Mouse (Mus musculus) CH12.LX (cell line): ENCODE data around the gene Chst11. TPM values are rescaled to one million over a fixed set of nuclear protein-coding genes. Genes with fewer than 3 reads are reported as not detected.

Experiments used
- DNase-seq: peaks from one replicate; pipeline ENCODE4 v3.0.0-alpha.2; 2013; ENCODE audit errors: extremely low read depth
- H3K27ac ChIP-seq: 2 replicates; pipeline ENCODE4 v1.5.1; 2012; ENCODE audit warnings: low read depth, mild to moderate bottlenecking, control low read depth, moderate library complexity; ENCODE audit not compliant: insufficient read depth
- H3K27me3 ChIP-seq: replicated peaks from 2 replicates; pipeline ENCODE3; 2012; ENCODE audit warnings: inconsistent platforms
- H3K36me3 ChIP-seq, 2 experiments: replicated peaks in 1 of 2; 2 replicates each; pipeline versions ENCODE3 to v1.6.1; 2012; ENCODE audit warnings: inconsistent platforms in 1 of 2, low read length in 1 of 2, mild to moderate bottlenecking in 1 of 2, mixed read lengths in 1 of 2, moderate library complexity in 1 of 2; ENCODE audit not compliant: control insufficient read depth in 1 of 2, insufficient read depth in 1 of 2
- H3K4me1 ChIP-seq, 2 experiments: 2 replicates each; pipeline ENCODE4 v1.6.1; 2012; ENCODE audit warnings: inconsistent platforms in 1 of 2, moderate library complexity in 1 of 2; ENCODE audit not compliant: insufficient read depth in 2 of 2, control insufficient read depth in 1 of 2
- H3K4me2 ChIP-seq: 2 replicates; pipeline ENCODE4 v1.6.1; 2012; ENCODE audit warnings: low read depth, mild to moderate bottlenecking, control low read depth; ENCODE audit not compliant: poor library complexity, insufficient read depth, severe bottlenecking
- H3K4me3 ChIP-seq, 3 experiments: fragments of 150-350 bp in 1 of 3; sonication (generic) in 1 of 3; replicated peaks in 1 of 3; 2 replicates each; pipeline versions ENCODE3 to v1.5.1; 2011 to 2012; ENCODE audit warnings: low read depth in 2 of 3, low read length in 2 of 3, mild to moderate bottlenecking in 2 of 3, moderate library complexity in 2 of 3, control low read depth in 1 of 3, improper control_type of control experiment in 1 of 3, inconsistent platforms in 1 of 3, mixed read lengths in 1 of 3; ENCODE audit not compliant: poor library complexity in 1 of 3
- H3K79me2 ChIP-seq: replicated peaks from 2 replicates; pipeline ENCODE4 v1.6.1; 2012; ENCODE audit warnings: mild to moderate bottlenecking, moderate library complexity; ENCODE audit not compliant: control insufficient read depth, poor library complexity, insufficient read depth, severe bottlenecking; ENCODE audit errors: extremely low read depth
- H3K9ac ChIP-seq: 2 replicates; pipeline ENCODE4 v1.6.1; 2012; ENCODE audit warnings: low read depth, mild to moderate bottlenecking, control low read depth, moderate library complexity; ENCODE audit not compliant: insufficient read depth
- H3K9me3 ChIP-seq: replicated peaks from 2 replicates; pipeline ENCODE3; 2012; ENCODE audit warnings: low read length, inconsistent platforms, mixed read lengths
- BHLHE40 ChIP-seq: IDR thresholded peaks from 2 replicates; pipeline ENCODE4 v1.6.1; 2011; ENCODE audit warnings: mild to moderate bottlenecking, low read depth, low read length, improper control_type of control experiment
- CHD1 ChIP-seq: IDR thresholded peaks from 2 replicates; pipeline ENCODE4 v1.6.1; 2012; ENCODE audit warnings: low read depth, low read length, improper control_type of control experiment, inconsistent platforms
- CTCF ChIP-seq, 2 experiments: IDR thresholded peaks in 1 of 2; conservative IDR thresholded peaks in 1 of 2; 2 replicates each; pipeline ENCODE4 v1.5.1; 2011 to 2012; ENCODE audit warnings: low read depth in 2 of 2, low read length in 2 of 2, improper control_type of control experiment in 1 of 2, inconsistent platforms in 1 of 2, mild to moderate bottlenecking in 1 of 2, moderate library complexity in 1 of 2
- IRF4 ChIP-seq: IDR thresholded peaks from 2 replicates; pipeline ENCODE4 v1.6.1; 2014; ENCODE audit warnings: low read depth, mild to moderate bottlenecking, inconsistent platforms, low read length, improper control_type of control experiment
- JUN ChIP-seq: IDR thresholded peaks from 2 replicates; pipeline ENCODE4 v1.6.1; 2011; ENCODE audit warnings: low read depth, mild to moderate bottlenecking, low read length, improper control_type of control experiment, moderate library complexity; ENCODE audit not compliant: insufficient read depth
- JUND ChIP-seq: conservative IDR thresholded peaks from 2 replicates; pipeline ENCODE4 v1.6.1; 2011; ENCODE audit warnings: low read depth, low read length, improper control_type of control experiment
- MAX ChIP-seq: IDR thresholded peaks from 2 replicates; pipeline ENCODE4 v1.6.1; 2011; ENCODE audit warnings: low read length, improper control_type of control experiment
- MAZ ChIP-seq: IDR thresholded peaks from 2 replicates; pipeline ENCODE4 v1.6.1; 2012; ENCODE audit warnings: low read depth, mild to moderate bottlenecking, inconsistent platforms, low read length, improper control_type of control experiment, moderate library complexity
- NELFE ChIP-seq: IDR thresholded peaks from 2 replicates; pipeline ENCODE4 v1.6.1; 2011; ENCODE audit warnings: low read depth, low read length, improper control_type of control experiment
- NRF1 ChIP-seq: IDR thresholded peaks from 2 replicates; pipeline ENCODE4 v1.6.1; 2014; ENCODE audit warnings: low read depth, mild to moderate bottlenecking, inconsistent platforms, low read length, improper control_type of control experiment, moderate library complexity
- POLR2A ChIP-seq: IDR thresholded peaks from 2 replicates; pipeline ENCODE4 v1.6.1; 2011; ENCODE audit warnings: low read depth, mild to moderate bottlenecking, improper control_type of control experiment, low read length
- POLR2AphosphoS2 ChIP-seq: IDR thresholded peaks from 2 replicates; pipeline ENCODE4 v1.6.1; 2011; ENCODE audit warnings: low read depth, low read length, improper control_type of control experiment
- RAD21 ChIP-seq: IDR thresholded peaks from 2 replicates; pipeline ENCODE4 v1.6.1; 2011; ENCODE audit warnings: low read depth, mild to moderate bottlenecking, low read length, improper control_type of control experiment, moderate library complexity
- RCOR1 ChIP-seq: conservative IDR thresholded peaks from 2 replicates; pipeline ENCODE4 v1.6.1; 2012; ENCODE audit warnings: low read depth, mild to moderate bottlenecking, inconsistent platforms, low read length, improper control_type of control experiment
- SIN3A ChIP-seq: IDR thresholded peaks from 2 replicates; pipeline ENCODE4 v1.6.1; 2012; ENCODE audit warnings: low read length, improper control_type of control experiment, inconsistent platforms
- UBTF ChIP-seq: IDR thresholded peaks from 2 replicates; pipeline ENCODE4 v1.6.1; 2012; ENCODE audit warnings: low read depth, mild to moderate bottlenecking, inconsistent platforms, low read length, improper control_type of control experiment, moderate library complexity
- ZKSCAN1 ChIP-seq: IDR thresholded peaks from 2 replicates; pipeline ENCODE4 v1.6.1; 2012; ENCODE audit warnings: low read depth, inconsistent platforms, low read length, improper control_type of control experiment, borderline replicate concordance
- ZNF384 ChIP-seq: IDR thresholded peaks from 2 replicates; pipeline ENCODE4 v1.6.1; 2012; ENCODE audit warnings: low read depth, low read length, improper control_type of control experiment, inconsistent platforms
- dilution Hi-C: fragments of 300-500 bp; cut with MboI; formaldehyde crosslinking; loops from 2 replicates; pipeline ENCODE4 v1.14.3; 2020; ENCODE audit warnings: low sequenced_read_pairs; ENCODE audit not compliant: extremely low pct_unique_long_range_greater_than_20kb, extremely low pct_ligation_motif_present
- in situ Hi-C: fragments of 300-500 bp; cut with MboI; formaldehyde crosslinking; loops from 3 replicates; pipeline ENCODE4 v1.14.3; 2019; ENCODE audit warnings: low sequenced_read_pairs, low pct_ligation_motif_present, low pct_unique_long_range_greater_than_20kb, mixed read lengths
- polyA plus RNA-seq: library from polyadenylated mRNA; unstranded; fragments of >175 nt; gene quantifications from 2 replicates; pipeline ENCODE4 v1.2.1, GENCODE M21; 2012; ENCODE audit warnings: low read depth; ENCODE audit not compliant: insufficient read length
- total RNA-seq, 2 experiments: library from RNA; depleted of rRNA; stranded (reverse); fragments of 300-350 nt in 1 of 2; fragments of >200 nt in 1 of 2; gene quantifications; 2 replicates each; pipeline ENCODE4 v1.2.3; 2012 to 2014

Gene Chst11
- total and polyA plus RNA-seq, 3 experiments = 3.6 to 5.3 (median 4.5) TPM

GRCm38 (mm10) chr10:83013984-83014383 is 28.7 kb downstream of the Chst11 start:
- Histone ChIP-seq H3K9ac (no peak overlapping the region), H3K4me3 (no peak overlapping the region), H3K27ac (no peak overlapping the region), H3K9me3 (peaks cover 12% of the 10 kb centered on the region), H3K4me1 (peaks cover 0 to 15% of the 10 kb centered on the region in 2 experiments; a peak in 2 of 4 replicates), H3K36me3 (peaks cover 0 to 3% of the 10 kb centered on the region in 2 experiments), H3K4me2 (no peak overlapping the region), H3K27me3 (no peaks in the 10 kb centered on the region), H3K79me2 (no peaks in the 10 kb centered on the region)
- in situ Hi-C loops (no loop called here), dilution Hi-C loops (no loop called here)
- TF ChIP-seq SIN3A (no peak), CTCF (conservative IDR thresholded peaks at IDR 0.05 in 1 of 2, IDR thresholded peaks at IDR 0.05 in 1 of 2; ENCODE audit: low read depth in 2 of 2, low read length in 2 of 2) (no peak), ZNF384 (no peak), NELFE (no peak), POLR2AphosphoS2 (no peak), MAZ (no peak), NRF1 (no peak), RCOR1 (no peak), POLR2A (no peak), BHLHE40 (no peak)
- no peak for DNase-seq

- DNase-seq = no peak
- no peak overlapping the region for H3K9ac ChIP-seq
- H3K4me3 ChIP-seq = no peak overlapping the region
- TF ChIP-seq POLR2A (no peak), MAX (no peak), UBTF (no peak), JUN (no peak), RCOR1 (no peak), JUND (no peak), MAZ (no peak), CHD1 (no peak), IRF4 (no peak), ZKSCAN1 (no peak), RAD21 (no peak)
- TF ChIP-seq, all 38 proteins: peak for 0
- Histone ChIP-seq H3K4me2 (no peak overlapping the region), H3K79me2 (no peaks in the 10 kb centered on the region), H3K27me3 (no peaks in the 10 kb centered on the region), H3K4me1 (peaks cover 0 to 21% of the 10 kb centered on the region in 2 experiments; a peak in 3 of 4 replicates), H3K27ac (no peak overlapping the region), H3K9me3 (peaks cover 12% of the 10 kb centered on the region), H3K36me3 (peaks cover 0 to 3% of the 10 kb centered on the region in 2 experiments)
- in situ Hi-C loops (no loop called here), dilution Hi-C loops (no loop called here)
Observed at GRCm38 (mm10) chr10:83015919-83016318, 30.6 kb downstream of the Chst11 start.
